Mouse (Mus musculus): ENCODE measurements around the gene Dock2.

The Dock2 gene

DNA sequence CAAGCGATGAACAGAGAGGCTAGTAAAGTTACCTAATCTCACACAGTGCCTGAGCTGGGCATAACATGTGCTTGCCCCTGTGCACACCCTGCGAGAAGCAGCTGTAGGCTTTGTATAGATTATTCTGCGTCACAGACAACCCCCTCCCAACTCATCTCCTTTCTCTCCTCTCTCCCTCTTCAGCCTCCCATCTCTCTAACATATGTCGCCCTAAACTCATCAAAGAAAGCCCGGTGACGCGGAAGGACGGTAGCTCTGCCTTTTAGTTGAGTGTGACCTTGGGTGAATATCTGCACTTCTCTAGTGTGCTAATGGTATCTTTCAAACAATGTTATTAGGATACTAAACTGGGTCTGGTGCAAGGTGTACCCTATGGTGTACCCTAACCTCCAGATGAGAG, 13.7 kb downstream of the Dock2 start:
- DNase-seq (ENCODE audit: low spot score), result no peak

- DNase-seq (ENCODE audit: low spot score), result no peak
Measured at GRCm38 (mm10) chr11:34769396-34769795, 14.3 kb downstream of the Dock2 start.

- no peak for DNase-seq (ENCODE audit: low spot score)
Measured at GRCm38 (mm10) chr11:34763739-34764361, 19.8 kb downstream of the Dock2 start.

DNA sequence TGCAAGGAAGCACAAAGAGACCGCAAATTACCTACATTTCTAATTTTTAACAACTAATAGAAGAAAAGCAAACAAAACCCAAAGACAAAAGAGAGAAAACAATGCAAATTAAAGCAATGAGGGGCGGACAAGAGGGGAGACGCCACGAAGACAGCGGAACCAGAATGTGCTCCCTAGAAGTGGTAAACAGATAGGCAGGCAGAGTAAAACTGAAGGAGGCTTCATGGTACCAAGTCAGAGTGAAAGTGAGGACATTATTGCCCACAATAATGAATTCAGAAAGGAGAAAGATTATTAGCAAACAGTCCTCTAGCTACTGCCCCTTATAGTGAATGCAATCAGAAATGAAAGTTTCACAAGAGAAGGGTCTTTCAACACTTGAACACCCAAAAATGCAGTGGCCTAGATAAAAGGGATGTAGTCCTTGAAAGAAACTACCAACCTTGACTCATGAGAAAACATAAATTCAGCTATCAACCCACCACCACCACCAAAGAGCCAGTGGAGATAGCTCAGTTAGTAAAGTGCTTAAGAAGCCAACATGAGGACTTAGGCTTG, 21.0 kb downstream of the Dock2 start:
- DNase-seq (ENCODE audit: low spot score), result no peak

GRCm38 (mm10) chr11:34762125-34762524, 21.6 kb downstream of the Dock2 start:
- DNase-seq (ENCODE audit: low spot score), result no peak

DNA sequence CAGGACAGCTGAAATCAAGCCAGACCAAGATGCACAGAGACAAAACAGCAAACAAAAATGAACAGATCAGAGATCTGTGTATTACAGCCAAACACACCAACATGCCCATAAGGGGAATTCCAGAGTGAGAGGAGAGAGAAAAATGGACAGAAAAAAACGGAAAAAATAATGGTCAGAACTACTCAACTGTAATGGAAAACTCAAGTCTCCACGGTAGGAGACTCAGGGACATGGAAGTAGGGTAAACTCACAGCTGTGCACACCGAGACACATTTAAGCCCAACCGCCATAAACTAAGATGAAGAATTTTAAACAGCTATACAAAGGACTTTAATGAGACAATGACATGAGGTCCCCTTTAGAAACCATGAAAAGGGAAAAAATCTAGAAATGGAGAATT, 24.1 kb downstream of the Dock2 start:
- DNase-seq (ENCODE audit: low spot score), result no peak

DNA sequence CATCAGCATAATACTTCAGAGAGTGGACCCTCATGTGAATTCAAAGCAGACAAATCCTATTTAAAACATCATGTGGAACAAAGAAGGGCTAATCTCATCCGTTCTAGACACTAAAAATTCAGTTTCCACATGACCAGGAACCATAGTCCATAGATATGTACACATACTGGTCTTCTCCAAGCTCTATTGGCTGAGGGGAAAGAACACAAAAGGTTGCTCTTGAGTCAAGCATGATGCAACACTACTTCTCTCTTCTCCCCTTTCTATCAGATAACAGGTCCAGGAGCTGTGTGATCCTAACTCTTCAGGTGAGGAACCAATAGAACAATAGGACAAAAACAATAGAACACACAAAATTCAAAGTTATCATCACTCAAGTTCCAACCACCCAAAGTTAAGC, 42.6 kb downstream of the Dock2 start:
- DNase-seq (ENCODE audit: low spot score), result no peak

DNA sequence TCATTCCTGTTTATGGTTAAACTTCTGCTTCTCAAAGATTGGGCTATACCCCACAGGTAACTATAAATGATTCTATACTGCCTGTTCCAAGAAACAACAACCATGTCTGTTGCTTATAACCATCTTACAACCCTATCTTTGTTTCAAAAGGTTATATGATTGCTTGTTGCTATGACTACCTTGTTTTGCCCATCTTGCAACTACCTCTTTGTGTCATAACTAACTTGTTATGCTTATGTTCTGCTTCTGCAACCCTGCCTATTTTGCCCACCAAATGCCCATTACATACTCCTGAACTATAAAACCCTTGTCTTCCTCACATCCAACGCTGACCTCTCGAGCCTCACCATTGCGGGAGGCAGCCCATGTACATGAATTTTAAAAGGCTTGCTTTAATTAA, 43.9 kb downstream of the Dock2 start:
- DNase-seq (ENCODE audit: low spot score), result no peak

DNA sequence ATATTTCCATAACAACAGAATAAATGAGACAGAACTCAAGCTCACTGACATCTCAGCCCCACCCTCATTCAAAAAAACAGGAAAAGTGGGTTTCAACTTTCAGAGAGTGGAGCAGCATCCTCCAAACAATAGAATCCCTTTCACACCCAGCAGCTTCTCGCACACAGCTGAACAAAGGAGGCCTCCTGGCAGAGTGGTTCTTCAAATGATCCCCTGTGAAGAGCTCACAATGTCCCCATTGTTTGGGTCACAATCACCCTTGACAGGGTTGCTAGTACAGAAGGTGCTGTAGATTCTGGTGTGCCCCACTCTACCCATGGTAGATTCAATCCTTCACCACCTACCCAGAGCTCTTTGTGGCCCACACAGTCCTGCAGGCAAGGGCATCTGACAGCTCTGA, 44.7 kb downstream of the Dock2 start:
- DNase-seq (ENCODE audit: low spot score), result no peak

DNA sequence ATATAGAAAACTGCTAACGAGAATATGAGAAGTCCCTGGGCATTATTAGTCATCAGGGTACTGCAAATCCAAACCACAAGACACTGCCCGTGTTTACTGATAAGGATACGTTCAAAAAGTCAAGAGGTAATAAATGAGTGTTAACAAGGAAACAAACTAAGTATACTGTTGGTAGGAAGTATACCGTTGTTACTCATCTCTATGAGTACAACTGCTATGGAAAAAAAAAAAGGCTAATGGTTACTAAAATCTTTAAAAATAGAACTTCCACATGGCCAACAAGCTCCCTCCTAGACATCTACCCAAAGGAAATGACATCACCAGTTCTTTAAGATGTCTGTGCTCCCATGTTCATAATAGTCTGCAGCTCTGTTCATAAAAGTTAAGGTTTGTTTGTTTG, 46.5 kb downstream of the Dock2 start:
- no peak for DNase-seq (ENCODE audit: low spot score)

DNA sequence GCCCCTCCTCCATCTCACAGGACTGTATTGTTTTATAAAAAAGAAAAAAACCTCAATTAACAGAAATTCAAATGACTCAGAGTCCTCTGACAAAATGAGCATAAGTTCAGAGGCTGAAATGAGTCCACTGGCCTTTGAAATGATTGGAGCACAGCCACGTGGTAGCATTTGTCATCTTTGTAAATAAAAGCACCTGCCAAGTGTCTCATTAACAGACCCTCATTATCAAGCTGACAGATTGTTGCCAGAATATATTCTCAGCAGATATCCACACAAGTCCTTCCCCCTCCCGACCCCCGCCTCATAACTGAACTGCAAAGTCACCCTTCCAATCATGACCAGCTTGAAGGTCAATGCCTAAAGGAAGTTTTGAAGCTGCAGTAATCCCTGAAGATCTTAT, 49.7 kb downstream of the Dock2 start:
- DNase-seq (ENCODE audit: low spot score), result no peak

GRCm38 (mm10) chr11:34727467-34727866, 56.2 kb downstream of the Dock2 start:
- no peak for DNase-seq (ENCODE audit: low spot score)

DNA sequence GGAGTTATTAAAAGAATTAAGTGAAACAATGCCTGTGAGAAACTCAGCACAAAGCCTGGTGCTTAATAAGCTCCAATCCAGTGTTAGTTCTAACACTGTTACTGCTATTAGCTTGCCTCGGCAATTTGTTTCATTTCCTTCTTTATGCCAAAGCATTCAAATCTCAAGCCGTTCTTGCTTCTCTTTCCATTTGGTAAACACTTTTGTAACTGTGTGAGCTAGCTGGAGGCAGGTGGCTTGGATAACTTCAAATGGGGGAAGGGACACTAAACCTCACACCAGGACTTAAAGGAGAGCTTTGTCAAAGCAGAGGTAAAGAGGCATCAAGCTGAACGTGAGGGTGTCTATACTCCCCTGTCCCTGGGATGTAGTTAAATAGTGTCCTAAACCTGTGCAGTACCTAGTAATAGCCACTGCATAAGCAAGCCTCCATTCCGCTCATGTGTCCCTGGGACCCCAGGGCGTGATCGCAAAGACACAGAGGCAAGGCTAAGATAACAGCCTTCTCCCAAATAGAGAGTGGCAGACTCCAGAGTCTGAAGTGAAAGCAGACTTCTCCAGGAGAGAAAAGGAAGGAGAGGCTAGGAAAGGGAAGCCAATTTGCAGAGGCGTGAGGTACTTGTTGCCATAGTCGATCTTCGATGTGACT, 56.9 kb downstream of the Dock2 start:
- peak; percentile 6 for DNase-seq (ENCODE audit: low spot score)

- no peak for DNase-seq (ENCODE audit: low spot score)
Measured at GRCm38 (mm10) chr11:34713360-34713759, 70.3 kb downstream of the Dock2 start.

GRCm38 (mm10) chr11:34708278-34708677, 75.4 kb downstream of the Dock2 start:
- DNase-seq (ENCODE audit: low spot score), result no peak

DNA sequence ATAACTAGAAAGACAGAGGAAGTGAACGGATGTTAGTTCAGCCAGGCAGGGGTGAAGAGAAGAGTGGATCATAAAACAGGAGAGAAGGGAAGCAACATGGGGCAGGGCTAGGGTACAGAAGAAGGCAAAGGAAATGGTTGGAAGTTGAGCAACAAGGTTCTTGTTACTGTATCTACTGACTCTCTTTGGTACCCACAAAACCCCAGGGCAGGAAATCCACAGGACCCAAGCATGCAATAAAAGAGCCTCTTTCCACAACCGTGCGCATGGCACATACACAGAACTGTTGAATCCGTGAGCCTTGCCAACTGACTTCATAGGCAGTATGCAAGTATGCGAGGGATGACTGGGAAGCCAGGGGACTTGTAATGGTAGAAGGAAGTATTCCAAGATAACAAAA, 76.3 kb downstream of the Dock2 start:
- DNase-seq (ENCODE audit: low spot score), result no peak

GRCm38 (mm10) chr11:34705108-34705446, 78.6 kb downstream of the Dock2 start:
- no peak for DNase-seq (ENCODE audit: low spot score)

GRCm38 (mm10) chr11:34704384-34705107, 79.1 kb downstream of the Dock2 start:
- DNase-seq (ENCODE audit: low spot score), result no peak

DNA sequence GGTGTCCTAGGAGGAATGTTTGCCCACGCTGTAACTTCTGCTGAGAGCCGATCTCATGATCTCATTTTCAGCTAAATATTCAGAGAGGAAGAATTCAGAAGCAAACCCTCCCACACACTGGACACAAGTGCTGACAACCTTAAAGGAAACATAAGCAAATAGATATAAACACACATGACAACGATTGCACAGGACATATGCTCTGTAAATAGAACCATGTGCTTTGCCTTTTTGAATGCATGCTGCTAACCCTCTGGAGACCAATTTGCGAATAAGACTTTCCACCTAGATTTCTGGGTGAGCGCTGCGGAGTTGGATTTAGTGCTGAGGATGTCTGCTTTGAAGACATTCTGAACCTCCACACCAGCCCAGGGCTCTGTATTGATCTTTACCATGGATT, 79.8 kb downstream of the Dock2 start:
- DNase-seq (ENCODE audit: low spot score), result no peak

GRCm38 (mm10) chr11:34681790-34682189, 101.9 kb downstream of the Dock2 start:
- no peak for DNase-seq (ENCODE audit: low spot score)

GRCm38 (mm10) chr11:34544631-34545030, 239.1 kb downstream of the Dock2 start:
- no peak for DNase-seq (ENCODE audit: low spot score)

DNA sequence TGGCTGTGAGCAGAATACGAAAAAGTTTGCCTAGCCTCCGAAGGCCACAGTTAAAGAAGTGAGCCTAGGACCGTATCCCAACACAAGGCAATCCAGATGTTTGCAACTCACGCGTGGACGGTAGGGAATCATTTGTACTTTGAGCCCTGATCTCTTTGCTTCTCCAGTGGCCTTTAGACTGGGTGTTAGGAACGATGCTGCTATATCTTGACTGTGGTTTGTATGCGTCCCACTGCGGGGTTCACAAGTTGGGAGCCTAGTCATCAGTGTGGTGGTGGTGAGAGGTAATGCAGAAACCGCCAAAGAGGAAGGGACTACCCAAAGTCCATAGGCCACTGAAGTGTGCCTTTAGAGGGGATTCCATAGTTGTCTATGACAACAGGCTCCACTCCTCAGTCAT, 251.6 kb downstream of the Dock2 start:
- DNase-seq (ENCODE audit: low spot score), result no peak

- DNase-seq (ENCODE audit: low spot score), result no peak
Measured at GRCm38 (mm10) chr11:34530971-34531370, 252.7 kb downstream of the Dock2 start.

Data from testis, postnatal 10 days (tissue).